Mouse (Mus musculus) kidney, embryonic 16.5 days (tissue): ENCODE data around the gene Rbfox2. TPM values are rescaled to one million over a fixed set of nuclear protein-coding genes. Genes with fewer than 3 reads are reported as not detected.

ENCODE experiments used
- ATAC-seq: fragments of 200-750 bp; cut with Nextera tagmentation; 2 replicates; pipeline ENCODE4 v1.8.0; 2017; ENCODE audit warnings: moderate TSS enrichment; ENCODE audit not compliant: low FRiP score, low TSS enrichment
- H3K27ac ChIP-seq: fragments of 300-500 bp; sonication (generic); 2 replicates; pipeline ENCODE4 v1.5.1; 2014; ENCODE audit warnings: low read length
- H3K27me3 ChIP-seq: fragments of 300-500 bp; sonication (generic); 2 replicates; pipeline ENCODE4 v1.6.1; 2014; ENCODE audit warnings: low read length, control low read depth, mixed read lengths; ENCODE audit not compliant: insufficient read depth
- H3K36me3 ChIP-seq: fragments of 300-500 bp; sonication (generic); 2 replicates; pipeline ENCODE4 v1.6.1; 2014; ENCODE audit warnings: low read length, control low read depth, mixed read lengths; ENCODE audit not compliant: insufficient read depth
- H3K4me1 ChIP-seq: fragments of 300-500 bp; sonication (generic); 2 replicates; pipeline ENCODE4 v1.6.1; 2014; ENCODE audit warnings: low read length, control low read depth, mixed read lengths; ENCODE audit not compliant: insufficient read depth
- H3K4me2 ChIP-seq: fragments of 300-500 bp; sonication (generic); replicated peaks from 2 replicates; pipeline ENCODE4 v1.6.1; 2014; ENCODE audit warnings: low read depth, low read length
- H3K4me3 ChIP-seq: fragments of 300-500 bp; sonication (generic); 2 replicates; pipeline ENCODE4 v1.5.1; 2014; ENCODE audit warnings: mild to moderate bottlenecking, low read length
- H3K9ac ChIP-seq: fragments of 300-500 bp; sonication (generic); replicated peaks from 2 replicates; pipeline ENCODE4 v1.6.1; 2014; ENCODE audit warnings: low read length
- H3K9me3 ChIP-seq: fragments of 300-500 bp; sonication (generic); 2 replicates; pipeline ENCODE4 v1.6.1; 2016; ENCODE audit warnings: low read length, control low read depth
- WGBS: fragments of 180-500 bp; shearing (Covaris S2); extraction: QIAGEN DNeasy Blood & Tissue Kit; methylation state at CpG from one replicate; pipeline ENCODE4 v1.1.7; 2014; 5-methylcytosine and 5-hydroxymethylcytosine counted together
- polyA plus RNA-seq: library from polyadenylated mRNA; unstranded; fragments of >200 nt; fragmentation: Nextera tagmentation; extraction: Ambion mirVana; gene quantifications from 2 replicates; pipeline ENCODE4 v1.2.1, GENCODE M21; 2015

Rbfox2 gene
- polyA plus RNA-seq, 1 experiment from 2014 or later: 49.1 TPM

- H3K27me3 ChIP-seq: no peaks in the 10 kb centered on the region
- no peaks in the 10 kb centered on the region for H3K9me3 ChIP-seq
- no peaks in the 10 kb centered on the region for H3K36me3 ChIP-seq
- WGBS: 21% methylated on average over 3 of the region's 3 CpGs
- 0 out of 2 replicates have a peak, but pooled peaks have one; percentile 37 for ATAC-seq
- peak overlapping the region; percentile 93 for H3K27ac ChIP-seq
- peak overlapping the region; percentile 61 for H3K4me2 ChIP-seq
- peak overlapping the region; percentile 26 for H3K4me3 ChIP-seq
- H3K9ac ChIP-seq: peak overlapping the region; percentile 65; the same call in 1 of the 2 replicates
- peaks cover 38% of the 10 kb centered on the region for H3K4me1 ChIP-seq
Measured at GRCm38 (mm10) chr15:77150000-77150399, 156.8 kb downstream of the Rbfox2 start.

GRCm38 (mm10) chr15:77149551-77149950 is 157.3 kb downstream of the Rbfox2 start:
- no peak for ATAC-seq
- peak overlapping the region; percentile 61 for H3K4me2 ChIP-seq
- H3K36me3 ChIP-seq: no peaks in the 10 kb centered on the region
- H3K9me3 ChIP-seq: no peaks in the 10 kb centered on the region
- H3K4me3 ChIP-seq: no peak overlapping the region
- WGBS: 47% methylated on average over 3 of the region's 3 CpGs
- H3K27me3 ChIP-seq: no peaks in the 10 kb centered on the region
- H3K4me1 ChIP-seq: peaks cover 38% of the 10 kb centered on the region
- H3K27ac ChIP-seq: peak overlapping the region; percentile 93
- H3K9ac ChIP-seq: 0 out of 2 replicates have a peak overlapping the region, but pooled peaks have one; percentile 17

GRCm38 (mm10) chr15:77146942-77147341 is 159.9 kb downstream of the Rbfox2 start:
- WGBS: 85% methylated on average over 4 of the region's 4 CpGs
- Histone ChIP-seq H3K4me1 (peaks cover 32% of the 10 kb centered on the region), H3K36me3 (no peaks in the 10 kb centered on the region), H3K9ac (no peak overlapping the region), H3K9me3 (no peaks in the 10 kb centered on the region), H3K4me3 (no peak overlapping the region), H3K27ac (no peak overlapping the region), H3K4me2 (no peak overlapping the region), H3K27me3 (no peaks in the 10 kb centered on the region)
- no peak for ATAC-seq

- H3K9ac ChIP-seq: no peak overlapping the region
- no peak overlapping the region for H3K4me2 ChIP-seq
- peaks cover 21% of the 10 kb centered on the region for H3K4me1 ChIP-seq
- no peaks in the 10 kb centered on the region for H3K9me3 ChIP-seq
- 100% methylated on average over 1 of the region's 1 CpGs for WGBS
- ATAC-seq: no peak
- H3K36me3 ChIP-seq: no peaks in the 10 kb centered on the region
- H3K27me3 ChIP-seq: no peaks in the 10 kb centered on the region
- H3K27ac ChIP-seq: no peak overlapping the region
- H3K4me3 ChIP-seq: no peak overlapping the region
Measured at GRCm38 (mm10) chr15:77144960-77145359, 161.8 kb downstream of the Rbfox2 start.

- Histone ChIP-seq H3K9ac (no peak overlapping the region), H3K4me3 (no peak overlapping the region), H3K4me1 (peaks cover 14% of the 10 kb centered on the region), H3K27me3 (no peaks in the 10 kb centered on the region), H3K9me3 (no peaks in the 10 kb centered on the region), H3K36me3 (no peaks in the 10 kb centered on the region), H3K27ac (no peak overlapping the region), H3K4me2 (no peak overlapping the region)
- ATAC-seq: no peak
- 84% methylated on average over 5 of the region's 5 CpGs for WGBS
Measured at GRCm38 (mm10) chr15:77142787-77143186, 164.0 kb downstream of the Rbfox2 start.

- H3K27ac ChIP-seq: no peak overlapping the region
- 56% methylated on average over 6 of the region's 6 CpGs for WGBS
- no peak overlapping the region for H3K4me3 ChIP-seq
- H3K4me1 ChIP-seq: peaks cover 14% of the 10 kb centered on the region
- H3K27me3 ChIP-seq: no peaks in the 10 kb centered on the region
- no peaks in the 10 kb centered on the region for H3K36me3 ChIP-seq
- ATAC-seq: no peak
- no peak overlapping the region for H3K4me2 ChIP-seq
- no peak overlapping the region for H3K9ac ChIP-seq
- no peaks in the 10 kb centered on the region for H3K9me3 ChIP-seq
Measured at GRCm38 (mm10) chr15:77142352-77142751, 164.5 kb downstream of the Rbfox2 start.

- Histone ChIP-seq H3K4me1 (peaks cover 14% of the 10 kb centered on the region), H3K27ac (no peak overlapping the region), H3K4me3 (no peak overlapping the region), H3K27me3 (no peaks in the 10 kb centered on the region), H3K9ac (no peak overlapping the region), H3K36me3 (no peaks in the 10 kb centered on the region), H3K9me3 (no peaks in the 10 kb centered on the region), H3K4me2 (no peak overlapping the region)
- WGBS: 67% methylated on average over 4 of the region's 4 CpGs
- no peak for ATAC-seq
Measured at GRCm38 (mm10) chr15:77141711-77142110, 165.1 kb downstream of the Rbfox2 start.

- Histone ChIP-seq H3K4me2 (no peak overlapping the region), H3K4me3 (no peak overlapping the region), H3K27ac (peak overlapping the region; percentile 29; the same call in 1 of the 2 replicates), H3K36me3 (peaks cover 12% of the 10 kb centered on the region), H3K27me3 (no peaks in the 10 kb centered on the region), H3K4me1 (peaks cover 14% of the 10 kb centered on the region), H3K9me3 (peaks cover 3% of the 10 kb centered on the region), H3K9ac (no peak overlapping the region)
- 53% methylated on average over 5 of the region's 5 CpGs for WGBS
- ATAC-seq: no peak
Measured at GRCm38 (mm10) chr15:77138282-77138681, 168.5 kb downstream of the Rbfox2 start.

- Histone ChIP-seq H3K36me3 (peaks cover 31% of the 10 kb centered on the region), H3K27me3 (no peaks in the 10 kb centered on the region), H3K4me3 (no peak overlapping the region), H3K4me2 (no peak overlapping the region), H3K9ac (no peak overlapping the region), H3K27ac (no peak overlapping the region), H3K9me3 (peaks cover 3% of the 10 kb centered on the region), H3K4me1 (peaks cover 5% of the 10 kb centered on the region)
- 97% methylated on average over 10 of the region's 10 CpGs for WGBS
- ATAC-seq: no peak
Measured at GRCm38 (mm10) chr15:77134483-77134882, 172.3 kb downstream of the Rbfox2 start.

- Histone ChIP-seq H3K9me3 (peaks cover under 1% of the 10 kb centered on the region; the same call in 1 of the 2 replicates), H3K27me3 (no peaks in the 10 kb centered on the region), H3K27ac (no peak overlapping the region), H3K9ac (no peak overlapping the region), H3K36me3 (peaks cover 19% of the 10 kb centered on the region), H3K4me2 (no peak overlapping the region), H3K4me1 (no peaks in the 10 kb centered on the region), H3K4me3 (no peak overlapping the region)
- WGBS: 81% methylated on average over 8 of the region's 8 CpGs
- ATAC-seq: no peak
Measured at GRCm38 (mm10) chr15:77129154-77129553, 177.7 kb downstream of the Rbfox2 start.
